Mouse (Mus musculus) right cerebral cortex, postnatal 4 days (tissue): Measurements from ENCODE around the gene Scnm1.

Source experiments
- DNase-seq: peaks from one replicate; pipeline ENCODE4 v3.0.0-alpha.2; 2022

Scnm1 gene

DNA sequence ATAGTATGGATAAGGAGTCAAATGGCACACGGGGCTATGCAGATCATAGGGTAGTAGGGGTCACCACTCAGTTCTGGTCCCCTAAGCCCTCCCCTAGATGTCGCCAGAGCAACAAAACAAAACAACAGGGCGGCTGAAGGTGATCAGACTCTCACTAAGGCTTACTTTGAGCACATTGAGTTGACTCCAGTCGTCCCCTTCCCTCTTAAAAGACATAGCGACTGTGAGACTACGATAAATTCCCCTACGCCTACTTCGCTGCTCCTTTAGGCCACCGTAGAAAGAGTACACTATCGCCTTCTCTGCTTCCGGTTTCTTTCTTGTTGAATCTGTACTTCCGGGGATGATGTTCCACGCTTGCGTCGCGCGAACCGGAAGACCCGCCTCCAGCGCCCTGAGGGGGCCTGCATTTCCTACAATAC lies at the start of gene Scnm1, which contains the start of gene Lysmd1:
Gene Scnm1 (minus strand): TSS at position 332 of the 422 bp plus-strand sequence.
Gene Lysmd1 (plus strand): TSS at position 409 of the 422 bp plus-strand sequence.
- peak; percentile 78 for DNase-seq

GRCm38 (mm10) chr3:95181841-95182240 lies 48.0 kb upstream of the Scnm1 start:
- no peak for DNase-seq

GRCm38 (mm10) chr3:95179890-95180289 lies 46.1 kb upstream of the Scnm1 start:
- DNase-seq: no peak

- DNase-seq: no peak
Measured at GRCm38 (mm10) chr3:95178948-95179347, 45.1 kb upstream of the Scnm1 start.

DNA sequence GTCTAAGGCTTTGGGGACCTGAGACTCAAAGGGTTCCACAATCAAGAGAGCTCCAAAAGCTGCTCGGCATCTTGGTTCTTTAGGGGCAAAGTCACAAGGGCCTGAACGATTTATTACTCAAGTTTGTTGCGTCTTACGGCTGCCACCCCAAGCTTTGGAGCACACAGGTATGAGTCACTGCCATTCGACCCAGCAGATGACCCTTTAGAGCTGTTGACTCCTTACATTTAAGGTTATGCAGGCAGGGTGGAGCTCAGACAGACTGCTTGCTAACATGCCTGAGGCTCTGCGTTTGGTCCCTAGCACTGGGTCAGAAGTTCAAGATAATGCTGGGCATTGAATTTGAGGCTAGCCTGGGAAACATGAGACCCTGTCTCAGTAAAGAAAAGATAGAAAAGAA lies 43.8 kb upstream of the Scnm1 start:
- DNase-seq: no peak

DNA sequence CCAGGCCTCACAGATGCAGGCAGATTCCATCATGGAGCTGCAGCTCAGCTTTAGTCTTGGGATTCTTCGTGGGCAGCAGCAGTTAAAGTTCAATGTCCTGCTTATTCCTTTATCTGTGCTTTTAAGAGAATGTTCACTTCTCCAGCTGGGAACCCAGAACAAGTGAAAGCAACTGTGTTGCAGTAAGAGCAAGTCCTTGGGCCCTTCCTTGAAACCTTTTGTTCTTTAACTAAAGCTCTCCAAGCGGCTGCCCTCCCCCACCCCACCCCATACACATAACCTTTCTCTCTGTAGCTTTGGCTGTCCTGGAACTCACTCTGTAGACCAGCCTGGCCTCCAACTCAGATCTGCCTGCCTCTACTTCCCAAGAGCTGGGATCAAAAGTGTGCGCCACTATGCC lies 42.7 kb upstream of the Scnm1 start:
- no peak for DNase-seq

DNA sequence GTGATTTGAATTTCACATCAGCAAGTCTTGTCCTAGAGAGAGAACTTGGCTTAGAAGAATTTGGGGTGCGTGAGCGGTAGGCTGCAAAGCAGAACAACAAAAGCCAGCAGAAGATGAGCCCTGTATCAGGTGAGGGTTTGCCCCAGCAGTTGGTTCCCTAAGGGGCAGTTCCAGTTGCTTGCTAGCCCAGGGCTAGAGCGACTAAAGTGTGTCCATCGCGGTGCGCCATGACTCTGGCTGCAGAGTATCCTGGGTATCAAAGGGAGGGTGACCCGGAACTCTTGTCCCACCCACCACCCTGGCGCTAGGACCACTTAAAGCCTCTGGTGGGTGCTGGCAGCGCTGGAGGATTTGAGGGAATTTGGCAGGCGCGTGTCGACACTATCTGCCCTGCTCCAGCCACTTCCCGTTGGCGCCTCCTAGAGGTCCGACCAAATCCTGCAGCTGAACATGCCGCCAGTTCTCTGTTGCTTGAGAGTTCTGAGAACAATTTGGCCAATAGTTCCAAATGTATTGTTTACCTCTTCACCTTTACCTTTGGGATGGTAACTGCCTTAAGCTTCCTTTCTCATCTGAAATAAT lies 40.3 kb upstream of the Scnm1 start:
- DNase-seq: peak; percentile 83

DNA sequence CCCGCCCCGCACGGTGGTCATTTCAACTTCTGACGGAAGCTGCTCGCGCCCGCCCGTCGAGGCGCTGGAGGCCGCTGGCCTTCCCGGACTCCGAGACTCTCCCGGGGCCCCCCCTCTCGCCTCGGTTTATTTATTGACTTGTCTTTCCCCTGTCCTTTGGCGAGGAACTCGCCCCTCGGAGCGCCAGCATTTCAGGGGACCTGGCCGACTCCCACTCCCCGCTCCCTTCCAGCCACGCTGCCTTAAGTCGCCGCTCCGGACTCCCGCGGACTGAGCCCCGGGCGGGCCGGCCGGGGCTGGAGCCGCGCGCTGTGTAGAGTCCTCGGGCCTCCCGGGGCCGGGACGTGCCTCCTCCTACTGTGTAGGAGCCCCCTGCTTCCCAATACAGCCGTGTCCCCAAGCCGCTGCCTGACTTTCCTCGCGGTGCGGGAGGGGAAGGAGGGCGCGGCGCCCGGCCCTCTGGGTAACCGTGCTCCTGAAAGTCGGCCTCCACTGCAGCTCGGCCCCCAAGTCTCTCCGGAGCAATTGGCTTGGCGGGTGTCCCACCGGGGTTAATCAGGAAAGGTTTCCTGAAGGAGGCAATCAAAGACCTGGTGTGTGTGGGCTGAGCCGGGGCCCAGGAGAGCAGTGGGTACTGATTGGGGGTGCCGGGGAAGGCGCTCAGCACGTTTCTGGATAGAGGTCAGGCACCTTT lies 39.6 kb upstream of the Scnm1 start:
- DNase-seq: peak; percentile 58

- peak; percentile 30 for DNase-seq
Measured at GRCm38 (mm10) chr3:95172526-95173255, 38.9 kb upstream of the Scnm1 start.

DNA sequence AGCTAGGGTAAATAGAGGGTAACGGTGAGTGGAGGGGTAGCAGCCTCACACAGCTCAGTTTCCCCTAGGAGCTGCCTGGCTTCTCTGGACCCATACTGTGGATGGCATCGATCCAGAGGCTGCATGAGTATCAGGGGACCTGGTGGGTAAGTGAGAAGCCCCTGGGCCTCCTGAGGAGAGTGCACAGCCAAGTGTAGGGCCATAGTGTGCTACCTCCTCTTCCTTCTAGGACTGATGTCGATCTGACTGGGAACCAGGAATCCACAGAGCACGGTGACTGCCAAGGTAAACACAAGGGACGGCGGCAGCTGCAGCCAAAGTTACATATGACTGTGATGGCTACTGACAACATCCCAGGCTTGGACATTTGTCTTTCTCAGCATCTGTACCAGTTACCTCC lies 37.3 kb upstream of the Scnm1 start:
- DNase-seq: no peak

DNA sequence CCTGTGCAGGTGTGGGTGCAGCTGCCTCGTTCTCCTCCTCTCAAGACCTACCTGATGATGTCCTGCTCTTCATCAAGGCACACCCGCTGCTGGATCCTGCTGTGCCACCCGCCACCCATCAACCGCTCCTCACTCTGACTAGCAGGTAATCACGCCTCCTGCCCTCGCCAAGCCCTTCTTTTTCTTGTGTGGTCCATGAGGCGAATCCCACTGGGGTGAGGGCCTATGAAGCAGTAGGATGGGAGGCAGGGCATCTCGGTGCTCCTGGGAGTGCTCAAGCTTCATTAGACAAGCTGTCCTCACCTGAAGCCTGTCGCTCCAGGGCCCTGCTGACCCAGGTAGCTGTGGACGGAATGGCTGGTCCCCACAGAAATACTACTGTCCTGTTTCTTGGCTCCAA lies 36.2 kb upstream of the Scnm1 start:
- no peak for DNase-seq

DNA sequence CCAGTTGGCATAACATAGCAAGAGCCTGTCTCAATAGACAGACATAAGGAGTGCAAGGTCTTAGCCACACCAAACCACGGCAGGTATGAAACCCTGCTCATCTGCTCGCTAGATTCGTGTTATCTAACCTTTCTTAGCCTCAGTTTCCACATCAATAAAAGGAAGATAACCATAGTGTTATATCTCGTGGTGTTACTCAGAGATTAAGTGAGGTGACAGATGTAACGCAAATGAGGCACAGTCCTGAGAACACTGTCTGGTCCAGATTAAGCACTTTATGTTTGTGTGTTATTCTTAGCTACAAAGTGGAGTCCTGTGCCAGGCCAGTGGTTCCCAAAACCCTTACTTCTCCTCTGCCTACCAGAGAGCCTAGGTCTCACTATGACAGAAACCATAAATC lies 31.0 kb upstream of the Scnm1 start:
- no peak for DNase-seq

- no peak for DNase-seq
Measured at GRCm38 (mm10) chr3:95164256-95164550, 30.4 kb upstream of the Scnm1 start.

GRCm38 (mm10) chr3:95163419-95164255 lies 29.8 kb upstream of the Scnm1 start:
- DNase-seq: no peak

GRCm38 (mm10) chr3:95162345-95162628 lies 28.5 kb upstream of the Scnm1 start:
- DNase-seq: no peak

DNA sequence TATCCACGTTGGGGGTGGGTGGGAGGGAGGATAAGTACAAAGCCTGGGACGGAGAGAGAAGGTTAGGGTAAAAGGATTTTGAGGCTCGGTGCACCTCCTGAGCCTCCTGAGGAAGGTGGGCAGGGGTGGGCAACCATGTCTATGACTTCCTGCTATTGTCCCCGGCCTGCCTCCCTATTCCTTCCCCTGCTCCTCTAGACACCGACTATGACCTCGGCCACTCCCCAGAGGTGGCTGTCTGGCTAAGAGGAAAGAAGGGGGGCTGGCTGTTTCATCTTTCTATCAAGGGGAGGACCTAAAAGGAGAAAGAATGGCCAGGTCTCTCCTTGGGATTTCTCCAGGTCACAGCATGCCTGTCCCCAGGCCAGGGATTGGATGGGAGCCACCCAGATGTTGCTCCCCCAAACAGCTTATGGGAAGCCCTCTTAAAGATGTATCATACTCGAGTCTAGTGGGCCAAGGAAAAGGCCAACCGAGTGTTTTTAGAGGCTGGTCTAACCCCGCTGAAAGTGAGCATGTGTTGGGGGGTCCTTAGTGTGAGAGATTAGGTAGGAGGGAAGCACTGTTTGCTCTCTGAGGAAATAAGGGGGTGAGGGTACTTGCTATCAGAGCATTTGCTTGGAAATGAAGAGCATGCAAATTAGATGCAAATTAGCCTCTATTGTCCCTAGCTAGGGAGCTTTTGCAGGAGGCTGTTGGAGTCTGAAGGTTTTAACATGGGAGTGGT lies 28.0 kb upstream of the Scnm1 start:
- DNase-seq: no peak

DNA sequence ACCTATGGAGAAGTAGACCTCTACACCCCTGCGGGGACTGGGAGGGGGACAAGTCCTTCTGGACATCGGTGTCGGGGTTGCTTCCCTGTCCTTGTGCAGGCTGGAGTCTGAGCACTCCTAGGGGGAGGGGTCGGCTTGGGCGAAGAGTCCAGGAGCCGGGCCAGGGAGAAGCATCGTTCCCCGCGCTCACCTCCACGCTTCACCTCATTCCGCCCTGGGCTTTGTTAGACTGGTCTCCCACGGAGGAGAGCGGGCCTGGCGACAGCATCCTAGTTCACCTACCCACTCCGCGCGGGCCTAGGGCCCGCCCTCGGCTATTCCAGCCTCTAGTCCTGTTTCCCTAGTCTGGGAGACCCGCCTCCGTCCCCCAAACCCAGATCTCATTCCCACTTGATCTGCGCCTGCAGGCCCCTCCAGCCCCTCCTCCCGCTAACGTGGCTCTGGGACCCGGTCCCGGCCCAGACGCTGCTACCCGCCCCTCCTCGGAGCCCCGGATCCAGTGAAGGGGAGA lies 27.3 kb upstream of the Scnm1 start:
- peak; percentile 51 for DNase-seq

DNA sequence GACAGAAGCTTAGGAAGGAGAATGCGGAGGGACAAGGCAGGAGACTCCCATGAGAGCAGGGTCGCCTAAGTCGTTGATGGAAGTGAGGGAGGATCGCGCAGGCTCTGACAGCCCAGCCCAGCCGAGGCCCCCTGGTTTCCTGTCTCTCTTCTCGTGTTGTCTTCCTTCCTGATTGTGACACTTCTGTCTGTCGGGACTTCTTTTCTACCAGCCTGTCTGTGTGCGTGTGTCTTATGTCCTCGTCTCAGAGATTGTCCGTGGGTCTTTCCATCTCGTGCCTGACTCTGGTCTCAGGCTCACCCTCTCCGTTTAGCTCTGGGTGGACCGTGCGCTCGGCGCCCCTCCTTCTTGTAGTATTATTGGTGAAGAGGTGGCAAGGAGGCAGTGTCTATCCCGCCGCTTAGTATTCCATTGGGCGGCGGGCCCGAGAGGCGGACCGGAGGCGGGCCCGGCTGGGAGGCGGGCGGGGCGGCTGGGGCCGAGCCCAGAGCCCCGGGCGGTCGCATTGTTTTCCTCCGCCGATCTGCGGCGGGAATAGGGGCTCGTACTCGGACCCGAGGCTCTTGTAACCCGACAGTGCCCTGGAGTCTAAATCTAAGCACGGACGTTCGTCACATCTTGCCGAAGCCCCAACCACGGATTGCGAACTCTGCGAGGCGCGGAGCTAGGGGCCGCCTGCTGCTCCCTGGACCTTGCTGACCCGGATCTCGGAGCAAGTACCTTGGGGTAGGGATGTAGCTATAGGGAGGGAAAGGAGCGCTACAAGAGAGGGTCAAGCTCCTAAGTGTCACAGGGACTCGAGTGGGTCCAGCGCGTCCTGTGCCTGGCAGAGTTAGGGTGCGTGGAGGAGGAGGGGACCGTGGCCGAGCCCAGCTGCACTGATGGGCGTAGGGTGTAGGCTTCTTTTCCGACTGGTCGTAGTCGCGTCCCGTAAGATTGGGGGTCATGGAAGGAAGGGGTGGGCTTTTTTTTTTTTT lies 26.5 kb upstream of the Scnm1 start, which contains the start of gene Sema6c:
Gene Sema6c (plus strand): TSS at position 471 of the 977 bp plus-strand sequence.
- DNase-seq: peak; percentile 89

- DNase-seq: no peak
Measured at GRCm38 (mm10) chr3:95159511-95159986, 25.7 kb upstream of the Scnm1 start.

DNA sequence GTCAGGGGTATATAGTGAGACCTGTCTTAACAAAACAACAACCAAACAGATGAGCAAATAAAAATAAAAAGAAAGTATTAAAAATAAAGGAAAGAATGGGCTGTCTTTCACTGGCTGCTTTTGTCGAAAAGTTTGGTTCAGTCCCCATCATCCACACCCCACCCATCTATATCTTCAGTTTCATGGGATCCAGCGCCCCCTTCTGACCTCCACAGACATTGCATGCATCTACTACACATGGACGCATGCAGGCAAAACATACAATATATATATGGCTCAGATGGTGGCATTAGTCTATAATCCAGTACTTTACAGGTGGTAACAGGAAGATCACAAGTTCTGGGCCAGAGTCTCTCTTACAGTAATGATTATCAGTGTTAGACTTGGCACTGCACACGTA lies 20.1 kb upstream of the Scnm1 start:
- no peak for DNase-seq

- DNase-seq: no peak
Measured at GRCm38 (mm10) chr3:95147924-95148323, 14.1 kb upstream of the Scnm1 start.
